Mouse (Mus musculus) liver, adult 2 months (tissue): ENCODE data around the gene Rnase4.

ENCODE experiments used
- CTCF ChIP-seq: fragments of 200-500 bp; IDR thresholded peaks from 2 replicates; pipeline ENCODE4 v1.5.1; 2011; ENCODE audit warnings: low read depth, low read length, control low read depth
- POLR2A ChIP-seq: fragments of 200-500 bp; IDR thresholded peaks from 2 replicates; pipeline ENCODE4 v1.6.1; 2011; ENCODE audit warnings: low read length, control low read depth; ENCODE audit not compliant: insufficient read depth; ENCODE audit errors: extremely low read depth

DNA sequence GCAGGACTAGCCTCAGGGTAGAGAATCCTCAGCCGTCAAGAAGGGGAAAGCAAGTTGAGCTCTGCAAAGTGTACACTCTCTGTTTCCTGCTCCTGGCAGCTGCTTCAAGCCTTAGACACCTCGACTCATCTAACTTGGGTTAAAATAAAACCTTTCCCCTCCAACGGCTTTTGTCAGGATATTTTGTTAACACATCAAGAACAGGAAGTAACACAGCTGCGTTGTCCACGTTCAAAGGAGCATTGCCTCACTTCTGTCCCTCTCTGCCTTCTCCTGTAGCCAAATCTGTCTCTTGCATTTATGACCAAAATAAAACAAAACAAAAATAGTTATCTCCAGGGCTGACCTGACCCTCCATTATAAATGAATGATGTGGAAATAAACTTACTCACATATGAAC, 43.0 kb upstream of the Rnase4 start:
- TF ChIP-seq CTCF: no peak
- no peak for TF ChIP-seq POLR2A
